Mouse (Mus musculus) cerebellum, postnatal 14 days (tissue): ENCODE measurements around the gene Tfeb.

Source experiments
- DNase-seq, 2 experiments: peaks; one replicate each; pipeline ENCODE4 v3.0.0; 2021; ENCODE audit warnings: mixed read lengths in 2 of 2

The Tfeb gene

DNA sequence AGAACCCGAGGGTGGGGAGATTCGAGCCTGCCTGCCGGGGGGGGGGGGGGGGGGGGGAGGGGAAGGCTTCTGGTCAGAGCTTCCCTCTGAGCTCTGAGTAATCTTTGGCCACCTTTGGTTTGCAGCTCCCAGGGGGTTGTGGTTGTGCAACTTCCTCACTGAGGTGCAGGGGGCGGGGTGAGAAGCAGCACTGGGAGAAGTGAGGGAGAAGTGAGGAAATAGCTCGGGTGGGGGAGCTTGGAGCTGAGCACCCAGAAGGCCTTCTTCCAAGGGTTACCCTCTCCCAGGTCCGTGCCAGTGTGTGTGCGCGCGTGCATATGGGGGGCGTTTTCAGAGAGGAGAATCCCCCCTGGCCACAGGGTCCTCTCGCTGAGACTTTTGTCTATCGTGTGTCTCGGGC lies 17.4 kb downstream of the Tfeb start:
- DNase-seq, result no peak

DNA sequence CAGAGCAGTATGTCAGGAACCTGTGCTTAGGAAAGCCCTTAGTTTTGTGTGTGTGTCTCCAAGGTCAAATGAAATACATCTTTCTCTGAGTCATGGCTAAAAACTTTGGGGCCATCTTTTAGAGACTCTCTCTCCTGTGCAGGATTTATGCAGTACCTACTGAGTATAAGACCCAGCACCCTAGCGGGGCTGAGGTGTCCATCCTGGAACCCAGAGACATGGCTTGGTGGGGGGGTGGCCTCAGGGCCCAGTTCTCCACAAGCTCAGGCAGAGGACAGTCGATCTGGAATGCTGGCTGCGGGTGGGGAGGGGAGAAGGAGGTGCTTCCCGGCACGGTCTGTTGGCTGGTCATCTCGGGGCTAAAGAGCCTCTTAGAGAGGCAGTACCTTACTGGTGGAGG lies 19.5 kb downstream of the Tfeb start:
- no peak for DNase-seq

DNA sequence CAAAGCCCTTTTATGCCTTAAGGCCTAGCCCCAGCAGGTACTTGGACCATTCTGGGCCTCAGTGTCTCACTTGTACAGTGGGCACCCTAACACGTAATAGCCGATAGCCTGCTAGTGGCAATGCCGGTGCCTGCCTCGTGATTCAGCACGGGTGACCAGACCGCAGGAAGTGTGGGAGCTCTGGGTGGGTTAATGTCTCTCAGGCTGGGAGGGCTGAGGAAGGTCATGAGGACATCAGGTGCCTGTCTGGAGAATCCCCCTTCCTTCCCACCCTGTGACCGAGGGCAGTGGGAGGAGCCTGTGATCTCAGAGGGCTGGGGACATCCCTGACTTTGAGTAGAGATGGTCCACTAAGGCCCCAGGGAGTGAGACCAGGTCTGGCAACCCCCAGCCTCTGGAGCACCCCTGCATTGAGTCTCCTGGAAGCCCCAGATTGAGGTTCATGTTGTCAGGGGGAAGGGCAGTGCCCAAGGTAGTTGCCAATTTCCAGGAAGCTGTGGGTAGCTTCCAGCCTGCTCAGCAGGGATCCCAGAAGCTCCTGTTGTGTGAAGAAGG lies 20.3 kb downstream of the Tfeb start:
- DNase-seq, result no peak

DNA sequence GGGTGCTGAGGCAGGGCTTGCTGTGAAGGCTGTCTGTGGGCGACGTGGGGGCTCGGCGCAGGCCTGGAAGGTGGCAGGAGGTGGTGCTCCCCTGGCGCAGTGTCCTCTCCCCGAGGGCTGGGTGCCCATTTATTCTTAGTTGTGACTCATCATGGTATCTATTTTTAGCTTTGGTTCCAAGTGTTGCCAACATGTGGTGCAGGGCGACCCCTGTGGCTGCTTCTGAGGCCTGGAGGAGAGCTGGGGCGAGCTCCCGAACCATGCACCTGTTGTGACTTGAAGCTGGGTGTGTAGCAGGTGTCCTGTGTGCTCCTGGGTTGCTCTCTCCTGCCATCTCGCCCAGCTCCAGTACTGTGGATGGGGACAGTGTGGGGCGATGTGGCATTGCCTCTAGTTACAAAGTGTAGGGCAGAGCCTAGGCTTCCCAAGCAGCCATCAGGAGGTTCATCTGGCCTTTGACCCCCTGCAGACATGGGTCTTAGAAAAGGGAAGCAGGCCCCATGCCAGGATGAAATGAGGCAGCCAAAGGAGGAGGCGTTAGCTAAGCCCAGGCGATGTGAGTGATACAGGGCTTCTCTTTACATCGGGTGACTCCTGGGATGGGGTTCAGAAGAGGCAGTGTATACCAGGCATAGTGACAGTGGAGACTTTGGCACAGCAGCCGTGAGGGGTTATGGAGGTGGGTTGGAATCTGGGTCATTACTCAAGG lies 23.0 kb downstream of the Tfeb start:
- DNase-seq, result peak; percentile 32 to 43

DNA sequence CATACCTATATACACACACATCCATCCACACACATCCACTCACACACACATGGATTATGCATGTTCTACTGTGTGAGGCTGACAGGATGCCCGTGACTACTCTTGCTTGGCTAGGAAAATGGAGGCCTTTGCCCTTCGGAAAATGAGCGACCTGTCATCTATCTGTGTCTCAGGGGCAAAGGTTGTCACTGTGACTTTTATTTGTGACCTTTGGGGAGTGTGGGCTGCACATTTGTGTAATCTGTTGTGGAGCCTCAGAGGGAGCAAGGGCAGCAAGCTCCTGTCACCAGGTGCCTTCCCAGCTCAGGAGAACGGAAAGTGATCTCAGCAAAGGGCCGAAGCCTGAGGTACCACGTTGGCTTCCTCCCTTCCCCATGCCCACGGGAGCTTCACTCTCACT lies 25.2 kb downstream of the Tfeb start:
- DNase-seq, result no peak

DNA sequence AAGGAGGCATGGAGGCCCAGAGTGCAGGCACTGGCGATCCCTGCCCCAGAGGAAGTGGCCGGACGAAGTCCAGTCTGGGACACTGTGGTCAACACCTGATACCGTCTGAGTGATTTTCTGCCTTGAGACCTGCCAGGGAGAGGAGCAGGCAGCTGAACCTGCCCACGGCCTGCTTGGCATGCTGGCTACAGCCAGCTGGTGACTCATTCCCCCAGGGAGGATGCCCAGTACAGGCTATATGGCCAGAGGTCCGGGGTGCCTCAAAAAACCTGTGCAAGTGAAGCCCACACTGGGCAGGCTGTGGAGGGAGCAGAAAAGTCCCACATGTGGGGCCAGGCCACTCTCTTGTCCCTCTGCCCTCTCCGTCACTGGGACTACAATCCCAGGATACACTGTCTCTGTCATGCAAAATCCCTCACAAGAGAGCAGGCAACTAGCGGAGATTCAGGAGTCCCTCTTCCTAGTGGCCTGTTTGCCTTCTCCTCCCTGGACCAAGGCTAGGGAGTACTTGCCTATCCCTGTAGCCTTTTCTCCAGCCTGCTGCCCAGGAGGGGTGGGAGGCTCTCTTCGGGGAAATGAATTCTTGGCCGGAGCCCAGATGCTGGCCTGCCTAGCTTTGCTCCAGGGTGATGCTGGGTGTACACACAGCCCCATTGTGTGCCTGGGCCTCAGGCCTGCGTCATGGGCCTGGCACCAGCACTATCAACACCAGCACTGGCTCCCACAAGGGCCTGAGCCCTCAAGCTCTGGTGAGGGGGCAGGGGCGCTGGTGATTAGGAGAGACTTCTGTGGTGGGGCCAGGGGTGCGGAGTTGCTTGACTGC lies 25.9 kb downstream of the Tfeb start:
- DNase-seq, result peak; percentile 49 to 59

DNA sequence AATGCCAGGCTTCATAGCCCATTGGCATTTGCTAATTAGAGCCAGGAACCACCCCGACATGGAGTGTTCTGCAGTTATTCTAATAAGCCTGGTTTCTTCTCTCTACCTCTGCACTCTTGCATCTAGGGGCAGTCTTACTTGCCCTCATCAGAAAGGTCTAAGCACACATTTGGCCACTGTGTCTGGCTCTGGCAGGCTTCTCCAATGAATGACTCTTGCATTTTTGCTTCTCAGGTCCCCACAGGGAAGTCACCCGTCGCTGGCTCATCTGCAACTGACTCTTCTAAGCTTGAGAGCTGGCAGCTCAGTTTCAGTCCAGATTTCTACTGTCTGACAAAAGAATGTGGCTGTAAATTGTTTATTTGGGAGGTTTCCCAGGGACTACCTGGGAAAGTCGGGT lies 29.2 kb downstream of the Tfeb start:
- DNase-seq, result no peak

DNA sequence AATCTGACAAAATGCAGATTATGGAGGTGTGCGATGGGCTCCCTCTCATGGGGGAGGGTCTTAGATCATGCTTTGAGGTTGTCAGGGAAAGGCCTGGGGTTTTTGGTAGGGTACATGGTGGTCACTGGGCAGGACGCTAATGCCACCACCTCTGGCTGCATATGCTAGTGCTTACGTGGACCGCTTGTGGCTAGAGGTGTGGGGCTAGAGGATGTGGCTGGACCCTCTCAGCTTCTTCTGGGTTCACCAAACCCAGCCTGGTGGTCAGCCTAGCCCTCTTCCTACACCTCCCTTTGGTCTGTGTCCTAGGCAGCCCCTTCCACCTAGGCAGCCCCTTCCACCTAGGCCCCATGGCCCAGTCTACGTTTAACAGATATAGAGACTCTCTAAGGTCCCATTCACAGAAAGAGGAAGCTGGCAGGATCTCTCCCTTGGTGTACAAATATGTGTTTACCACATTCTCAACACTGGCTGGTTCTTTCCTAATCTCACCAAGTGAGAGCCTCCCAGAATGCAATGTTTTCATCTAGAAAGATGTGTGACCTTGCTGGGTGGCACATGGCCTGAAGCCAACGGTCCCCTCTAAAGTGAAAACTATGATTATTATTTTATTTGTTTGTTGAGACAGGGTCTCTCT lies 29.7 kb downstream of the Tfeb start:
- DNase-seq, result no peak

DNA sequence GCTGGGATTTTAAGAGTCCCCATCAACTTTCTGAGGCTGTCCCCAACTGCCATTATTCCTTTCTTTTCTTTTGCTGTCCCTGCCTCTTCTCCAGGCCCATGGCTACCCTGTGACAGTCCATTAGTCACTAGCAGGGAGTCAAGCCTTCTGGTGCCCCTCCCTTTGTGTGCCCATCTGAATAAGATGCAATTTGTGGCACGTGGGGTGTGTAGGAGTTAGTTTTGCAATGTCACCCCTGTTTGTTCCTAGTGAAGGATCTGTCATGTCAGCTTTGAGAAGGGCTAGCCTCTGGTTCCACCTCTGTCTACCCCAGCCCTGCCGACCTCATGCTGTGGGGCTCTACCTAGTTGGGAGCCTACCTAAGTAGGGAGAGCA lies 30.2 kb downstream of the Tfeb start:
- DNase-seq, result no peak

DNA sequence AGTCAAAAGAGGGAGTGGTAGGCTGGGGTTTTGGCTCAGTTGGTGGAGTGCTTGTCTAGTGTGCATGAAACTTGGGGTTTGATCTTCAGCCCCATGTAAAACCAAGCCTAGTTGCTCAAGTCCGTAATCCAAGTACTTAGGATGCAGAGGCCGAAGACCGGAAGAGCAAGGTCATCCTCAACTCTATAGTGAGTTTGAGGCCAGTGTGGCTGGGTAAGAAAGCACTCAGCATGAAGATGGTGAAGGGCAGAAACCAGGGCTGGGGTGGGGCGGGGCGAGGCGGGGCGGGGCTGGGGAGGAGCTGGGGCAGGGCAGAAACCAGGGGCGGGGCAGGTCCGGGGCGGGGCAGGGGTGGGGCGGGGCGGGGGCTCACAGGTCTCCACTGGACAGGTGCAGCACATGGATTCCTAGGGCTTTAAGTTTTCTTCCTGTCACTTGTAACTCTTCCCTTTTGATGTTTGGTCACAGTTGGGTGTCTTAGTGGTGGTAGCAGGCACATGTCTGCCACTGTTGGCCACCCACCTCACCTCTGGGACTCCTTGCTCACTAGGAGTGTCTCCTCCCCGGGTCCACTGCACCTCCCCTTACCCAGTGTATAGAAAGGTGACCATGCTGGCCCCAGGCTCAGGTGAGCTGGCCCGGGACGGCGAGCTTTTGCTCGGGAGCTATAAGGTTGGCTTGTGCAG lies 30.8 kb downstream of the Tfeb start:
- DNase-seq, result no peak

DNA sequence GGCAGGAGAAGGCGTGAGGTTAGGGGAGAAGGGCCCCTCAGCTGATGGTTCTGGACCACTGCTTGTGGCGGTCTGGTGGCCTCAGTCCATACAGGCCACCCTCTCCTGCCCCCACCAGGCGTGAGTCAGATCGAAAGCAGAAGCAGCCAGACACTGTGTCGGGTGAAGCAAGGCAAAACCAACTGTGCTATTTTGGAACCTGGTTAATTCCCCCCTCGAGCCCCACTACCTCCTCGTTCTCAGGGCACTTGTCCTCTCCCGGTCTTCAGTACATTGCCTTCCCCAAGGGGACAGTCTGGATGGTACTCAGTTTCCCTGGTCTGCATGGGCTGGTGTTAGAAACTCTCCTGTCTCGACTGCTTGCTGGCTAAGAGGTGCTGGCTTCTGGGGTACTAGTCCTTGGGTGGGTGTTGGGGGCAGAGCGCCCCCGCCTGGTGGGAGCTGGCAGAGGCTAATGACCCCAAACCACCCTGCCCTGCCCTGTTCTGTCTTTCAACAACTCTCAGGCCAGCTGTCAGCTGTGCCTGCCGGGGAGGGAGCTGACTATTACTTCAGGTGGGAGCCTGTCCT lies 32.0 kb downstream of the Tfeb start:
- DNase-seq, result no peak

DNA sequence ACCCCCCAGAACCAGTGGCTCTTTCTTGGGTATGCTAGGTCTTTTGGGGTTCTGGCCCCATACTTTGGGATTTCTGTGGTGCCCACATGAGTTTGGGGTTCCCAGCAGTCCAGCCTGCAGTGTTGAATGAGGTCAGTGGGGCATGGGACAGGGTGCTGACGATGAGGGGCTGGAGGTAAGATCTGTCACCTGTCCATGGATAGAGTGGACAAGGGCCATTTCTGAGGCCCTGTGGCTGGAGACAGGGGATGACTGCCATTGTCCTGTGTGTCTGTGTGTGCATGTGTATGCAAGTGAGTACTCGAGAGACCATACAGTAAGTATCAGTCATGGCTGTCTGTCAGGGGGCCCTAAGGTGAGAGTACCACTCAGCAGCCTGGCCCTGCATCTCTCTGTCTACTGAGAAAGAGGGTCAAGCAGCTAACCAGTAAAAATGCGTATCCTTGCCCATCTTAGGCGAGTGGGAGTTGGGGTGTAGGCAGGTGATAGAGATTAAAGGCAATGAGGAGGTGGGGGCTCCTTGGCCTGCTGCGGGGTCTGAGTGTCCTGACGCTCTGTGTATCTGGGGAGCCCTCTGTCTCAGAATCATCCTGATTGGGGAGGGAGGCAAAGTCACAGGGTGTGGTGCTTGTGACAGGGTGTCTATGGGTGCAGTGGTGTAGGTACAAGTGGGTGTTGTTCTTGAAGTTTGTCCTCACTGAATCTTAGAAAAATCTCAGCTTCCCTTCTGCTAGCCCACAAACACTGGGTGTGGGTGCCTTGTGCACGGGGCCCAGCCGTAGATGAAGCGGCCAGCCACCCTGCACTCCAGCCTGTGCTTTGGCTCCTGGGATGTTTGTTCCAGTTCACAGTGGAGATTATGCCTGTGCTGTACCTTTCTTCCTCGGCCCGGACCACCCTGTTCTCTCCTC lies 32.8 kb downstream of the Tfeb start:
- DNase-seq, result no peak

DNA sequence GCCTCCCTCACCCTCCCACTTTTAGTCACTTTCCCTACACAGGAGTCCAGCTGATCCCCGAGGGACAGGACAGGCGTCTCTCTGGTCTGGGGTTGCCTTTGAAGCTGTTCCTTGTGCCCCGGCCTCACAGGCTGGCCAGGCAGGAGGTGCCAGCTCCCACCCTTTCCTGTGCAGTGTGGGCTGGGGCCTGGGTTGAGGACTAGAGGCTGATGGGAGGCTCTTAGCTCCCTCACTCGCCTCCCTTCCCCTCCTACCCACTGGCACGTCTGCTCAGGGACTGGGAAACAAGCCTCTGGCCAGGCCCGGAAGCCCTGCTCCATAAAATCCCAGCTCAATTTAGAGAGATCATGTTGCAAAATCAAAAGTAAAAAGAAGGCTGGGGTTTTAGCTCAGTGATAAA lies 36.8 kb downstream of the Tfeb start:
- no peak for DNase-seq

DNA sequence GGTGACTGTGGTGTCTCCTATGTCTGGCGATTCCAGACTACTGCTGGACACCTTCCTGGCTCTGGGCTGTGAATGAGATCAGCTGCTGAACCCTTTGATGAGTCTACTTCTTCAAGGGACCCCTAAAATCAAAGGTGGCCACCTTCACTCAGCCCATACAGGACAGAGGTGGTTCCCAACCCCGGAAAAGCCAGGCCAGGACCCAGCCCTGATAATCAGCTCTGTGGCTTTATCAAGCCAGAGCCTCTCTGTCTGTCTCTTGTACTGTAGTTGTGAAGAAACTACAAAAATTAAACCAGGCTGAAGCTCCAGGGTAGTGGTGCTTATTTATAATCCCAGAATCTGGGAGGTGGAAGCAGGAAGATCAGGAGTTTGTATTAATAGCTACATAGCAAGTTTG lies 40.3 kb downstream of the Tfeb start:
- DNase-seq, result no peak

DNA sequence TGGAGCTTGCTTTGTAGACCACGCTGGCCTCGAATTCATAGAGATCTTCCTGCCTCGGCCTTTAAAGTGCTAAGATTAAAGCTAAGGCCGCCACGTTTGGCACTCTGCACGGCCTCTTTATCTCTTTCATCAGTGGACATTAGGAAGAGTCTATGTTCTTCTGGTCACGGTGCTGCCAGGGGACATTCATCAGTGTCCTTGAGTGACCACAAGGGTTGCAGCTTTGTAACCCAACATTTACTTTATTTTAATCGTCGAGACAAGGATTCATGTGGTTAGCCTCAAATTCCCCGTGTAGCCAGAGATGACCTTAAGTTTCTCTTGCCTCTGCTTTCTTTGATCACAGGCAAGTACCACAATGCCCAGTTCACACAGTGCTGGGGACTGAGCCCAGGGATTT lies 43.6 kb downstream of the Tfeb start:
- no peak for DNase-seq

DNA sequence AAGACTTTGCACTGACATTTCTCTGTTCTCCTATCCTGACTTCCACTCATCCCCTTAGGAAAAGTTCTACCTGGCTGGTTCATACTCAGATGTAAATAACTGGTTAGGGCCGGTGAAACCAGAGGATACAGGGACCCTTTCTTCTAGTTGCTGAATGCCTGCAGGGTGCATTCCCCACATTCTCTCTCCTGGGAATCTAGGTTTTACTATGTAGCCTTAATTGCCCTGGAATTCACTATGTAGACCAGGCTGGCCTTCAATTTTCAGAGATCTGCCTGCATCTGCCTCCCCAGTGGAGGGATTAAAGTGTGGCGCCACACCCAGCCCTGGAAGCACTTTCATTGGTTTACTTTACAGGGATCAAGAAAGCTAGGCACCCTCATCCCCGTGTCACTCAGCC lies 45.7 kb downstream of the Tfeb start:
- DNase-seq, result no peak

DNA sequence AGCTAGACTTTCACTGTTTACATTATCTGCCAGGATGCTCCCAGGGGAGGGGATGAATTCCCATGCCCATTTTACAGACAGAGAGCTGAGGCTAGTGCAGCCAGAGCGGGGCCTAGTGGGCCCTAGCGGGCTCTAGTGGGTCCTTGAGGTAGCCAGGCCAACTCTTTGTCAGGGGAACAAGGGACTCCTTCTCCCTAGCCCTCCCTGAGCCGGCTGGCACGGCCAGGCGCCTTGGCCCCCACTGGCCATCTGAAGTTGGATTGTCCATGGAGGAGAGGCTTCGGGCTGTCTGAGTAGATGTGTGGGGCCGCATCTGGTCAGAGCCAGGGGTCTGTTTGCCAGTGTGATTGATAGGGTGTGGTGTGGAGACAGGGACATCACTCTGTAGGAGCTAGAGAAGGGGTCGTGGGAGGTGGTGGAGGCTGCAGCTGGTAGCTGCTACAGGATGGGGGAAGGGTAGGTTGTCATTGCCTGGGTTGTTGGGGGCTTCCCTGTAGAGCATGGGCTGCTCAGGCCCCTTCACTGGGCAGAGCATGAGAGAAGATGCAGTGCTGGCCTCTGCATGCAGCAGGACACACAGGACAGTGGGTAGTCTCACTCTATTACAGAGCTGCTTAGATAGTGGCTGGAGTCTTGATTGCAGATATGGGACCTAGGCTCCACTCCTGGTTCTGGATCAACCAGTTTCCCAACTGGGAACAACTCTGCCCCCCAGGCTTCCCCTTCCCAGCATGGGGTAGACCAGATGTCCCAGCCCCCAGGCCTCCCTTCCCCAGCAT lies 46.8 kb downstream of the Tfeb start:
- no peak for DNase-seq

DNA sequence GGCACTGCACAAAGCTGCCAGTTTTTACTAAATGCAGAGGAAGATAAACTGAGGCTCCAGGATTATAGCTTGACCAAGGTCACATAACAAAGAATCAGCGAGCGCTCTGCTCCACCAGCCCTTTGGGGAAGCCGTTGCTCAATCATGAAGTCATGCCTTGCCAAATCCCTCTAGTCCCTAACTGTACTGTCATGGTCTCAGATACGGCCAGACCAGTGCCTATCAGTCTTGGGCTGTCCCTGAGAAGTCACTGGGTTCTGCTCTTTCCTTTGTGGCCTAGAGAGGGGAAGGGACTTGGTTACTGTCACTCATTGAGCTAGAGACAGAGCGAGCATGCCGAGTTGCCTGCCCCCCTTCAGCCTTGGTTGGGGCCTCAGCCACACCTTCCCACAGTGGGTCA lies 47.6 kb downstream of the Tfeb start:
- no peak for DNase-seq

DNA sequence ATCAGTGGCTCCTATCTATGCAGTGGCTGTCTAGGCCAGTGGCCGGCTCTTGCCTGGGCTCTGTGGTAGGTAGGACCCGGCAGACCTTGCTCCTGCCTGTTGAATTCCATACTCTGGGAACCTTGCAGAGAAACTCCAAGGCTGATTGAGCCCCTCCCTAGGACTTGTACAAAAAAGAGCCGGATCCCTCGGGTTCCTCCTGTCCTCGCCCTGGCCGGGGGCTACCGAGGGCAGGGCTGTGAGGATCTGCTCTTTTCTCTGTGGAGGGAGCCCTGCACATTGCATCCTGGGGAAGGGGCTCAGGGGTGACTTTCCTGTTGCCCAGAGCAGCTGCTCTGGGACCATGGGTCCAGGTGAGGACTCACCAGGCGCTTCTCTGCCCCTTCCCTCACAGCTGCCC lies 50.8 kb downstream of the Tfeb start:
- no peak for DNase-seq

DNA sequence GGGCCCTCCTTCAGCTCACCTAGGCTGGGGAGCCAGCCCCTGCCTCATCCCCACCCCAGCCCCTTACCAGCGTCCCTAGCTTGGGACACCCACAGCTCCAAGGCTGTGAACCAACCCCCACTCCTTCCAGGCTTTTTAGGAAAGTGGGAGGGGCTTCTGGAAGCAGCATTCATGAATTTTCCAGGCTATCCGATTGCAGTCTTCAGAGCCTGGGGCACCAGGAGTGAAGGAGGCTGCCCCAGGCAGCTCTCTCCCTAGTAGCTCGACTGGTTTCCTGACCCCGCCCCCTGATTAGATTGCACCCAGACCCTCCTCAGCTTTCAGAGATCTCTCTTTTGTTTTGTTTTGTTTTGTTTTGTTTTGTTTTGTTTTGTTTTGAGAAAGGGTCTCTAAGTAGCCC lies 51.5 kb downstream of the Tfeb start:
- DNase-seq, result no peak

DNA sequence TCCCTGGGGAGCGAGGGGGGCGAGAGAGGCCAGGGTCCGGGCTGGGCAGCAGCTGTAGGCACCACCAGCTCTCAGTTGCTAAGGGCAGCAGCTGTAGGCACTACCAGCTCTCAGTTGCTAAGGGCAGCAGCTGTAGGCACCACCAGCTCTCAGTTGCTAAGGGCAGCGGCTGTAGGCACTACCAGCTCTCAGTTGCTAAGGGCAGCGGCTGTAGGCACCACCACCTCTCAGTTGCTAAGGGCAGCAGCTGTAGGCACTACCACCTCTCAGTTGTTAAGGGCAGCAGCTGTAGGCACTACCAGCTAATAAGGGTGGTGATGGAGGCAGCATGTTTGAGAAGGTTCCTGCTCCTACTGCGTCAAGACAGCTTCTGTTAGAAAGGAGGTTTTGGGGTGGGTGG lies 52.2 kb downstream of the Tfeb start:
- no peak for DNase-seq
